Mouse (Mus musculus): Measurements from ENCODE around the gene Hsd17b14. TPM values are rescaled to one million over a fixed set of nuclear protein-coding genes. Genes with fewer than 3 reads are reported as not detected.
"Not testable (repeated sequence)": the region's sequence is repeated elsewhere in the genome, so short reads cannot be mapped to it uniquely, and the experiment has no call there.

Gene Hsd17b14
- total and polyA plus RNA-seq, 3 experiments, result 6.0 to 34.9 (median 8.2) TPM

- no peak overlapping the region for H3K4me3 ChIP-seq (ENCODE audit: low read depth, low read length)
- TF ChIP-seq POLR2AphosphoS5 (IDR thresholded peaks at IDR 0.05; ENCODE audit: insufficient replicate concordance, low read depth, low read length) (no peak), GATA1 (IDR thresholded peaks at IDR 0.05; ENCODE audit: borderline replicate concordance, low read length) (no peak), GATA2 (IDR thresholded peaks at IDR 0.05; ENCODE audit: borderline replicate concordance, low read depth, low read length) (no peak)
- ATAC-seq (ENCODE audit: extremely low read depth, insufficient number of reproducible peaks, low FRiP score, poor library complexity, severe bottlenecking) (no peak), DNase-seq (ENCODE audit: low spot score) (no peak)
- H3K4me1 ChIP-seq (ENCODE audit: insufficient read depth, low read depth, low read length), result peaks cover 35% of the 10 kb centered on the region
- no peaks in the 10 kb centered on the region for H3K27me3 ChIP-seq (ENCODE audit: insufficient read depth, low read length)
- no peaks in the 10 kb centered on the region for H3K9me3 ChIP-seq (replicated peaks)
- peaks cover 2% of the 10 kb centered on the region for H3K36me3 ChIP-seq (replicated peaks)
Measured at GRCm38 (mm10) chr7:45515436-45515835, 39.3 kb upstream of the Hsd17b14 start.

GRCm38 (mm10) chr7:45516846-45517245 lies 37.8 kb upstream of the Hsd17b14 start:
- H3K9me3 ChIP-seq (replicated peaks); H3K36me3 ChIP-seq (replicated peaks); H3K4me3 ChIP-seq (ENCODE audit: low read depth, low read length); H3K27me3 ChIP-seq (ENCODE audit: insufficient read depth, low read length); DNase-seq (ENCODE audit: low spot score); ATAC-seq (ENCODE audit: extremely low read depth, insufficient number of reproducible peaks, low FRiP score, poor library complexity, severe bottlenecking): not testable (repeated sequence)
- peaks cover 44% of the 10 kb centered on the region for H3K4me1 ChIP-seq (ENCODE audit: insufficient read depth, low read depth, low read length)

DNA sequence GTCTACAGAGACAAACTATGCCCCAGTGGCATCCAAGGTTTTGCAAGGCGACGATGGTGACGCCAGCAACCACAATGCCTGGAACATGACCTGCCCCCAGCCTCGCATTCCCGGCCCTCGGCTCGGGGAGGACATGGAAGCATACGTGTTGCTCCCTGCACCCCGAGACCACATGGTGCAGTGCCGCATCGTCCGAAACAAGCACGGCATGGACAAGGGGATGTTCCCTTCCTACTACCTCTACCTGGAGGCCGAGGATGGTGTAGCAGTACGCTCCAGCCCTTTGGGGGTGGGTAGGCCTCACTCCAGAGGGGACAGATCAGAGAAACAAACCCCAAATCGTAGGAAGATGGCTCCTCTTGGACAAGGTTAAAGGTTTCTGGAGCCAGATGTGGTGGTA lies 36.1 kb upstream of the Hsd17b14 start:
- DNase-seq (ENCODE audit: low spot score), result no peak
- no peak overlapping the region for H3K4me3 ChIP-seq (ENCODE audit: low read depth, low read length)

GRCm38 (mm10) chr7:45519345-45520120 lies 35.2 kb upstream of the Hsd17b14 start:
- Histone ChIP-seq H3K9me3 (replicated peaks) (no peaks in the 10 kb centered on the region), H3K27me3 (ENCODE audit: insufficient read depth, low read length) (no peaks in the 10 kb centered on the region), H3K4me3 (ENCODE audit: low read depth, low read length) (no peak overlapping the region), H3K36me3 (replicated peaks) (peaks cover 31% of the 10 kb centered on the region), H3K4me1 (ENCODE audit: insufficient read depth, low read depth, low read length) (peaks cover 65% of the 10 kb centered on the region)
- TF ChIP-seq TAL1 (conservative IDR thresholded peaks at IDR 0.05; ENCODE audit: low read depth, low read length) (no peak), CTCF (IDR thresholded peaks at IDR 0.05; ENCODE audit: low read depth, low read length) (no peak), POLR2AphosphoS5 (IDR thresholded peaks at IDR 0.05; ENCODE audit: insufficient replicate concordance, low read depth, low read length) (no peak), GATA1 (IDR thresholded peaks at IDR 0.05; ENCODE audit: borderline replicate concordance, low read length) (no peak), GATA2 (IDR thresholded peaks at IDR 0.05; ENCODE audit: borderline replicate concordance, low read depth, low read length) (no peak)
- ATAC-seq (ENCODE audit: extremely low read depth, insufficient number of reproducible peaks, low FRiP score, poor library complexity, severe bottlenecking) (no peak), DNase-seq (ENCODE audit: low spot score) (no peak)

More for the DNA sequence above, 36.1 kb upstream of the Hsd17b14 start:
- Histone ChIP-seq H3K4me1 (ENCODE audit: insufficient read depth, low read depth, low read length) (peaks cover 60% of the 10 kb centered on the region), H3K27me3 (ENCODE audit: insufficient read depth, low read length) (no peaks in the 10 kb centered on the region), H3K9me3 (replicated peaks) (no peaks in the 10 kb centered on the region), H3K36me3 (replicated peaks) (peaks cover 24% of the 10 kb centered on the region)
- no peak for ATAC-seq (ENCODE audit: extremely low read depth, insufficient number of reproducible peaks, low FRiP score, poor library complexity, severe bottlenecking)
- TF ChIP-seq CTCF (IDR thresholded peaks at IDR 0.05; ENCODE audit: low read depth, low read length) (no peak), GATA1 (IDR thresholded peaks at IDR 0.05; ENCODE audit: borderline replicate concordance, low read length) (no peak), POLR2AphosphoS5 (IDR thresholded peaks at IDR 0.05; ENCODE audit: insufficient replicate concordance, low read depth, low read length) (no peak), GATA2 (IDR thresholded peaks at IDR 0.05; ENCODE audit: borderline replicate concordance, low read depth, low read length) (no peak), TAL1 (conservative IDR thresholded peaks at IDR 0.05; ENCODE audit: low read depth, low read length) (no peak)

DNA sequence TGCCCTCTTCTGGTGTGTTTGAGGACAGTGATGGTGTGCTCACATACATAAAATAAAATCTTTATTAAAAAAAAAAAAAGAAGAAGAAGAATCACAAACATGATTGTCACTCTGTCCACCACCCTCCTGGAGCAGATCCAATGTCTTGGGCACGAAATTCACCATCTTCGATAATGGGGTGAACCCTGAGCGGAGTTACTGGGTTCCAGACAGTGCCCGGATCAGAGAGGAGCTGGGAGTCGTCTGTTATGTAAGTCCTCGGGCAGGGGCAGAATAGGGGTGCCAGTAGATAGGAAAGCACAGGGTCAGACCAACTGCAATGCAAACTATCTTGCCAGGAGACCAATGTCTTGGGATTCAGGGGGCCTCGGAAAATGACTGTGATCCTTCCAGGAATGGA lies 34.1 kb upstream of the Hsd17b14 start:
- Histone ChIP-seq H3K4me1 (ENCODE audit: insufficient read depth, low read depth, low read length) (peaks cover 68% of the 10 kb centered on the region), H3K9me3 (replicated peaks) (no peaks in the 10 kb centered on the region), H3K4me3 (ENCODE audit: low read depth, low read length) (no peak overlapping the region), H3K27me3 (ENCODE audit: insufficient read depth, low read length) (no peaks in the 10 kb centered on the region), H3K36me3 (replicated peaks) (peaks cover 34% of the 10 kb centered on the region)
- no peak for DNase-seq (ENCODE audit: low spot score)
- no peak for ATAC-seq (ENCODE audit: extremely low read depth, insufficient number of reproducible peaks, low FRiP score, poor library complexity, severe bottlenecking)
- no peak for TF ChIP-seq GATA2 (IDR thresholded peaks at IDR 0.05; ENCODE audit: borderline replicate concordance, low read depth, low read length)
- no peak for TF ChIP-seq GATA1 (IDR thresholded peaks at IDR 0.05; ENCODE audit: borderline replicate concordance, low read length)
- no peak for TF ChIP-seq TAL1 (conservative IDR thresholded peaks at IDR 0.05; ENCODE audit: low read depth, low read length)
- TF ChIP-seq POLR2AphosphoS5 (IDR thresholded peaks at IDR 0.05; ENCODE audit: insufficient replicate concordance, low read depth, low read length), result no peak
- TF ChIP-seq CTCF (IDR thresholded peaks at IDR 0.05; ENCODE audit: low read depth, low read length), result no peak

DNA sequence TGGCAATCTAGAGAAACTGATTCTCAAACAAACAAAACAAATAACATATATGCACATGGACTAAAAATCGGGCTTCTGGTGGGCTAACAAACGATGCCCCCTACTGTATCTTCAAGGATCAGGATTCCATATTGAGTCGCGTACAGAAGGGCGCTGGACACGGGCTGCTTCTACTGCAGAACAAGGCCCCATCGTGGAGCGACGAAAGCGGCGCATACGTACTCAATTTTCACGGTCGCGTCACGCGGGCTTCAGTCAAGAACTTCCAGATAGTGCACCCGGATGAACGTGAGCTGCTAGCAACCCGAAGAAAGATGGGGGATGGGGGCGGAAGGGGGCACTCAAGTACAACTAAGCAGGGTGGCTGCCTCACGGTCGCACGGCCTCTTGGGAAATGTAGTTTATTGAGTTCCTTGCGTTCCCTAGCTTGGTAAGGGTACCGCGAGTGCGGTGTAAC lies 32.9 kb upstream of the Hsd17b14 start:
- Histone ChIP-seq H3K4me3 (ENCODE audit: low read depth, low read length) (peak overlapping the region; percentile 72), H3K27me3 (ENCODE audit: insufficient read depth, low read length) (no peaks in the 10 kb centered on the region), H3K36me3 (replicated peaks) (peaks cover 34% of the 10 kb centered on the region), H3K9me3 (replicated peaks) (no peaks in the 10 kb centered on the region), H3K4me1 (ENCODE audit: insufficient read depth, low read depth, low read length) (peaks cover 59% of the 10 kb centered on the region)
- TF ChIP-seq GATA2 (IDR thresholded peaks at IDR 0.05; ENCODE audit: borderline replicate concordance, low read depth, low read length), result no peak
- no peak for TF ChIP-seq POLR2AphosphoS5 (IDR thresholded peaks at IDR 0.05; ENCODE audit: insufficient replicate concordance, low read depth, low read length)
- no peak for TF ChIP-seq CTCF (IDR thresholded peaks at IDR 0.05; ENCODE audit: low read depth, low read length)
- TF ChIP-seq TAL1 (conservative IDR thresholded peaks at IDR 0.05; ENCODE audit: low read depth, low read length), result no peak
- no peak for TF ChIP-seq GATA1 (IDR thresholded peaks at IDR 0.05; ENCODE audit: borderline replicate concordance, low read length)
- peak; percentile 12; the same call in 1 of the 2 replicates for ATAC-seq (ENCODE audit: extremely low read depth, insufficient number of reproducible peaks, low FRiP score, poor library complexity, severe bottlenecking)
- peak; percentile 82 for DNase-seq (ENCODE audit: low spot score)
